Mouse (Mus musculus) cerebellum, postnatal 4 days (tissue): ENCODE data around the gene Thy1.

Source experiments
- DNase-seq, 2 experiments: peaks; one replicate each; pipeline ENCODE4 v3.0.0; 2022; ENCODE audit warnings: low spot score in 2 of 2, mixed read lengths in 1 of 2

Thy1 gene

GRCm38 (mm10) chr9:44082266-44082665, 39.1 kb downstream of the Thy1 start:
- no peak for DNase-seq

- DNase-seq: no peak
Observed at GRCm38 (mm10) chr9:44083392-44084121, 40.4 kb downstream of the Thy1 start.

GRCm38 (mm10) chr9:44084236-44084635, 41.1 kb downstream of the Thy1 start:
- no peak for DNase-seq

- DNase-seq: peak; percentile 72 to 77
Observed at GRCm38 (mm10) chr9:44084659-44085229, 41.6 kb downstream of the Thy1 start.

GRCm38 (mm10) chr9:44085276-44085675, 42.1 kb downstream of the Thy1 start:
- no peak for DNase-seq

- DNase-seq: no peak
Observed at GRCm38 (mm10) chr9:44085741-44086665, 42.8 kb downstream of the Thy1 start.

GRCm38 (mm10) chr9:44086960-44087359, 43.8 kb downstream of the Thy1 start:
- DNase-seq: no peak

- DNase-seq: no peak
Observed at GRCm38 (mm10) chr9:44087761-44088455, 44.7 kb downstream of the Thy1 start.

- no peak for DNase-seq
Observed at GRCm38 (mm10) chr9:44088877-44089608, 45.9 kb downstream of the Thy1 start.

GRCm38 (mm10) chr9:44093612-44094503, 50.7 kb downstream of the Thy1 start:
- peak; percentile 73 to 83 for DNase-seq

- DNase-seq: no peak
Observed at GRCm38 (mm10) chr9:44094737-44095136, 51.6 kb downstream of the Thy1 start.

- DNase-seq: no peak
Observed at GRCm38 (mm10) chr9:44095781-44096180, 52.6 kb downstream of the Thy1 start.

- DNase-seq: no peak
Observed at GRCm38 (mm10) chr9:44096536-44096935, 53.4 kb downstream of the Thy1 start.
